Mouse (Mus musculus) liver, embryonic 16.5 days (tissue): ENCODE data around the gene Dnajc12. TPM values are rescaled to one million over a fixed set of nuclear protein-coding genes. Genes with fewer than 3 reads are reported as not detected.

Experiments used
- ATAC-seq: fragments of 200-750 bp; cut with Nextera tagmentation; 2 replicates; pipeline ENCODE4 v1.8.0; 2017; ENCODE audit warnings: low read depth, mild to moderate bottlenecking, moderate number of reproducible peaks, moderate library complexity
- H3K27ac ChIP-seq: fragments of 300-500 bp; sonication (generic); 2 replicates; pipeline ENCODE4 v1.5.1; 2014; ENCODE audit warnings: mild to moderate bottlenecking, low read length
- H3K27me3 ChIP-seq: fragments of 300-500 bp; sonication (generic); 2 replicates; pipeline ENCODE4 v1.6.1; 2014; ENCODE audit warnings: low read depth, low read length, mixed read lengths; ENCODE audit not compliant: control insufficient read depth, insufficient read depth
- H3K36me3 ChIP-seq: fragments of 300-500 bp; sonication (generic); 2 replicates; pipeline ENCODE4 v1.6.1; 2014; ENCODE audit warnings: mild to moderate bottlenecking; ENCODE audit not compliant: control insufficient read depth, insufficient read depth
- H3K4me1 ChIP-seq: fragments of 300-500 bp; sonication (generic); 2 replicates; pipeline ENCODE4 v1.6.1; 2014; ENCODE audit warnings: low read depth, low read length, mixed read lengths; ENCODE audit not compliant: control insufficient read depth
- H3K4me2 ChIP-seq: fragments of 300-500 bp; sonication (generic); 2 replicates; pipeline ENCODE4 v1.6.1; 2014; ENCODE audit warnings: low read depth, low read length, mixed read lengths
- H3K4me3 ChIP-seq: fragments of 300-500 bp; sonication (generic); 2 replicates; pipeline ENCODE4 v1.5.1; 2014; ENCODE audit warnings: low read depth, mild to moderate bottlenecking, low read length
- H3K9ac ChIP-seq: fragments of 300-500 bp; sonication (generic); 2 replicates; pipeline ENCODE4 v1.6.1; 2014; ENCODE audit warnings: low read depth, low read length
- H3K9me3 ChIP-seq: fragments of 300-500 bp; sonication (generic); replicated peaks from 2 replicates; pipeline ENCODE4 v1.6.1; 2016; ENCODE audit warnings: low read length; ENCODE audit not compliant: control insufficient read depth
- WGBS: fragments of 180-500 bp; shearing (Covaris S2); extraction: QIAGEN DNeasy Blood & Tissue Kit; methylation state at CpG from one replicate; pipeline ENCODE4 v1.1.7; 2014; ENCODE audit not compliant: insufficient replicate concordance; 5-methylcytosine and 5-hydroxymethylcytosine counted together
- polyA plus RNA-seq: library from polyadenylated mRNA; unstranded; fragments of >200 nt; fragmentation: Nextera tagmentation; extraction: Ambion mirVana; gene quantifications from 2 replicates; pipeline ENCODE4 v1.2.1, GENCODE M21; 2015

Gene Dnajc12
- polyA plus RNA-seq, 1 experiment from 2014 or later = 17.0 TPM

DNA sequence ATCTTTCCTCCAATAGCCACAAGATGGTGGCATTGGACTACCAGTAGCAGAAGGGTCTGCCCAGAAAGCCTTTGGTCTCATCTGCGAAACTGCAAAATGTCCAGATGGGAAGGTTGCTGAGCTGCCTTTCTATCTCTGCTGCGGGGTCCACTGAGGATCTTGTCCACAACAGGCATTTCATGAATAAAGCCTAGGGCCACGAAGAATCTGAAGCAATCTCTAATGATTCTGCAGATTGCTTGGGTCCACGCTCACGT is 40.4 kb downstream of the Dnajc12 start:
- no peak for ATAC-seq
- Histone ChIP-seq H3K9me3 (no peaks in the 10 kb centered on the region), H3K4me3 (no peak overlapping the region), H3K4me1 (peaks cover 10% of the 10 kb centered on the region), H3K4me2 (no peak overlapping the region), H3K27me3 (no peaks in the 10 kb centered on the region), H3K27ac (no peak overlapping the region), H3K9ac (no peak overlapping the region), H3K36me3 (no peaks in the 10 kb centered on the region)
- WGBS = 79% methylated on average over 5 of the region's 5 CpGs

DNA sequence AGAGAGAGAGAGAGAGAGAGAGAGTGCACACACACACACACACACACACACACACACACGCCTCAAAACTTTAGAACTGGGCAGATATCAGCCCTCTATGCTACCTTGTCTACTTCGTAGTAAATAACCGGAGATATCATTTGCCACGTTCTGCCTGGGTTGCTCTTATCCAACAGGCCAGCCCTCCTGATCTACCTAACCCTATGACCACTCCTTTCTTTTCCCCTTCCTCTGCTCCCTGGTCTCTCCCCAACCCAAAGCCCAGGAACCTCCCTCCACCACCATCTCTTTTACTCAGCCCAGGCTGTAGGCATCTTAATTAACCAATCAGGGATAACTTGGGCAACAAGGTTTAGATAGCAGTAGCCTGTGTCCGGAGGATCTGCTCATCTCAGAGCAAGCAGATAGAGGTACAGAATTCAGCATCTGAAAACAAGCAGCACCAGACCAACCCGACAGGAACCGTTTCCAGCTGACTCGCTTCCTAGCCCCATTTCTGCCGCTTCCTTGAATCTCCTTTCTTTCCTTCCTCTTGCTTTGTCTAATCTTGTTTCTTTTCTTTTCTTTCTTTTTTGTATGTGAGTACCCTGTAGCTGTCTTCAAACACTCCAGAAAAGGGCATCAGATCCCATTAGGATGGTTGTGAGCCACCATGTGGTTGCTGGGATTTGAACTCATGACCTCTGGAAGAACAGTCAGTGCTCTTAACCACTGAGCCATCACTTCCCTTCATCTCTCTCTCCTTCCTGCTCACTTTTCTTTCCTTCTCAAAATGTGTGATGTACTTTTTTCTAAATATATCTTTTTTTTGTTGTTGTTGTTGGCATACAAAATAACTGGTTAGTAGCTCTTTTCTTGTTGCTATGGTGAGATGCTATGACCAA is 41.6 kb downstream of the Dnajc12 start:
- 43% methylated on average over 9 of the region's 9 CpGs for WGBS
- Histone ChIP-seq H3K4me3 (no peak overlapping the region), H3K27me3 (no peaks in the 10 kb centered on the region), H3K9ac (no peak overlapping the region), H3K36me3 (no peaks in the 10 kb centered on the region), H3K4me1 (peaks cover 16% of the 10 kb centered on the region), H3K9me3 (no peaks in the 10 kb centered on the region), H3K27ac (peak overlapping the region; percentile 31), H3K4me2 (no peak overlapping the region)
- peak; percentile 81 for ATAC-seq

- no peak overlapping the region for H3K27ac ChIP-seq
- no peak overlapping the region for H3K9ac ChIP-seq
- H3K9me3 ChIP-seq = no peaks in the 10 kb centered on the region
- no peak overlapping the region for H3K4me3 ChIP-seq
- ATAC-seq = no peak
- H3K4me2 ChIP-seq = no peak overlapping the region
- H3K4me1 ChIP-seq = peaks cover 16% of the 10 kb centered on the region
- H3K27me3 ChIP-seq = no peaks in the 10 kb centered on the region
- H3K36me3 ChIP-seq = no peaks in the 10 kb centered on the region
Measured at GRCm38 (mm10) chr10:63424475-63424814, 42.2 kb downstream of the Dnajc12 start.

GRCm38 (mm10) chr10:63427146-63427545 is 44.9 kb downstream of the Dnajc12 start:
- WGBS = 75% methylated on average over 8 of the region's 8 CpGs
- Histone ChIP-seq H3K9me3 (no peaks in the 10 kb centered on the region), H3K27me3 (no peaks in the 10 kb centered on the region), H3K4me1 (peaks cover 19% of the 10 kb centered on the region), H3K36me3 (no peaks in the 10 kb centered on the region), H3K4me2 (no peak overlapping the region), H3K9ac (no peak overlapping the region), H3K27ac (no peak overlapping the region), H3K4me3 (no peak overlapping the region)
- ATAC-seq = no peak

- Histone ChIP-seq H3K36me3 (no peaks in the 10 kb centered on the region), H3K27me3 (no peaks in the 10 kb centered on the region), H3K9me3 (no peaks in the 10 kb centered on the region), H3K27ac (no peak overlapping the region), H3K9ac (peak overlapping the region; percentile 59), H3K4me1 (peaks cover 16% of the 10 kb centered on the region), H3K4me2 (peak overlapping the region; percentile 91), H3K4me3 (peak overlapping the region; percentile 87)
- ATAC-seq = no peak
- WGBS = 13% methylated on average over 19 of the region's 19 CpGs
Measured at GRCm38 (mm10) chr10:63428243-63429022, 46.2 kb downstream of the Dnajc12 start.

DNA sequence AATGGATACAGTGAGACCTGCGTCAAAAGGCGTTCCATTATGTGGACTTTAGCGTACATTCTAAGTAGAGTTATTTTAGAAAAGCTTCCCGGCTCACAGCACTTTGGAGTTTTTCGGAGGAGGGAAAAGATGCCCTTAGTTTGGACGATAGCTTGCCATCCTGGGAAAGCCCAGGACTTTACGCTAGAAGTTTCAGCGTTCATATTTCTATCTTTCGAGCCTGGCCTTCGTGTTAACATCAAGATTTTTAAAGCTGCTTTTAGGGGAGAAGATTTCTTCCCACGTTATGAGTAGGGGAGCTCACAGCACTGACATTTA is 46.7 kb downstream of the Dnajc12 start:
- H3K4me1 ChIP-seq = peaks cover 10% of the 10 kb centered on the region
- WGBS = 3% methylated on average over 11 of the region's 11 CpGs
- H3K27me3 ChIP-seq = no peaks in the 10 kb centered on the region
- no peak for ATAC-seq
- H3K9me3 ChIP-seq = no peaks in the 10 kb centered on the region
- no peaks in the 10 kb centered on the region for H3K36me3 ChIP-seq
- peak overlapping the region; percentile 59 for H3K9ac ChIP-seq
- no peak overlapping the region for H3K27ac ChIP-seq
- H3K4me3 ChIP-seq = peak overlapping the region; percentile 87
- peak overlapping the region; percentile 91 for H3K4me2 ChIP-seq

DNA sequence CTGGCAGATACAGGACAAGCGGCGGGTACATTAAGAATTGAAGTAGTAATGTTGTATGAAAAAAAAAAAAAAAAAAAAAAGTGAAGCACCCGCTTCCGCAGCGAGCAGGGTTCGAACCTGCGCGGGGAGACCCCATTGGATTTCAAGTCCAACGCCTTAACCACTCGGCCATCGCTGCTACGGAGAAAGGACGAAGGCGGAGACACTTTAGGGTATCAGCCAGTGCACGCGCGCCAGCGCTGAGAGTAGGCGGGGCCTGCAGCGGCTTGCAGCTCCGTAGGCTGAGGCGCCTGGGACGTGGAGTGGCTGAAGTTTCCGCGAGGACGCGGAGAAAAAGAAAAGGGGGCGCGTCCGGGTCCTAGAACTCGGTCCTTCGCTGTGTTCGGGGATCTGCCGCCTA is 47.1 kb downstream of the Dnajc12 start:
- Histone ChIP-seq H3K27me3 (no peaks in the 10 kb centered on the region), H3K27ac (peak overlapping the region; percentile 82), H3K36me3 (no peaks in the 10 kb centered on the region), H3K4me3 (peak overlapping the region; percentile 87), H3K9ac (peak overlapping the region; percentile 72), H3K4me2 (peak overlapping the region; percentile 91), H3K4me1 (peaks cover 10% of the 10 kb centered on the region), H3K9me3 (no peaks in the 10 kb centered on the region)
- ATAC-seq = peak; percentile 85
- WGBS = under 1% methylated on average over 34 of the region's 34 CpGs

GRCm38 (mm10) chr10:63429785-63430305 is 47.6 kb downstream of the Dnajc12 start, which contains the start of gene Ctnna3:
Gene Ctnna3 (plus strand): TSS chr10:63430098.
- H3K27ac ChIP-seq = peak within 1 kb of the TSS; percentile 82
- peak within 1 kb of the TSS; percentile 91 for H3K4me2 ChIP-seq
- H3K9me3 ChIP-seq = no peaks in the 10 kb centered on the region
- peaks cover 10% of the 10 kb centered on the region for H3K4me1 ChIP-seq
- ATAC-seq = peak; percentile 92
- WGBS = 0% methylated on average over 55 of the region's 55 CpGs
- peak within 1 kb of the TSS; percentile 87 for H3K4me3 ChIP-seq
- no peaks in the 10 kb centered on the region for H3K36me3 ChIP-seq
- peak within 1 kb of the TSS; percentile 72 for H3K9ac ChIP-seq
- H3K27me3 ChIP-seq = no peaks in the 10 kb centered on the region

DNA sequence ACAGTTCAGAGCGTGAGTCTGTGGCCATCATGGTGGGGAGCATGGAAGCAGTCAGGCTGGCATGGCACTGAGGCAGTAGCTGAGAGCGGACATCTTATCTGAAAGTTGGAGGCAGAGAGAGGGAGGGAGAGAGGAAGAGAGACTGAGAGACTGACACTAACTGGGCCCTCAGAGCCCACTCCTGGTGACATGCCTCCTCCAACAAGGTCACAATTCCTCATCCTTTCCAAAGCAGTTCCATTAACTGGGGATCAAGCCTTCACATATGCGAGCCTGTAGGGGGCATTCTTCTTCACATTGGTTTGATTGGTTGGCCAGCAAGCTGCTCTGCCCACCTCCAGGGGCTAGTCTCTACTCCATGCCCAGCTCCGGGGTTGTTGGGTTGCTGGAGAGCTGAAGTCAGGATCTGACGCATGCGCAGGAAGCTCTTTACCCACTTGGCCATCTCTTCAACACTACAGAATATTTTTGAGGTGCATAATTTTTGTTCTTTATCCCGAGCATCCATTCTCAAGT is 49.0 kb downstream of the Dnajc12 start:
- Histone ChIP-seq H3K36me3 (no peaks in the 10 kb centered on the region), H3K4me3 (no peak overlapping the region), H3K4me2 (no peak overlapping the region), H3K27me3 (no peaks in the 10 kb centered on the region), H3K9me3 (no peaks in the 10 kb centered on the region), H3K27ac (no peak overlapping the region), H3K4me1 (peaks cover 10% of the 10 kb centered on the region), H3K9ac (no peak overlapping the region)
- ATAC-seq = no peak
- 82% methylated on average over 7 of the region's 7 CpGs for WGBS
